Mouse (Mus musculus) liver, embryonic 13.5 days (tissue): Measurements from ENCODE around the gene Iscu. TPM values are rescaled to one million over a fixed set of nuclear protein-coding genes. Genes with fewer than 3 reads are reported as not detected.

Source experiments
- ATAC-seq: fragments of 200-750 bp; cut with Nextera tagmentation; 2 replicates; pipeline ENCODE4 v1.8.0; 2017; ENCODE audit warnings: low read depth, mild to moderate bottlenecking, moderate number of reproducible peaks, moderate library complexity
- DNase-seq: peaks from one replicate; pipeline ENCODE4 v3.0.0; 2022
- H3K27ac ChIP-seq: fragments of 300-500 bp; sonication (generic); 2 replicates; pipeline ENCODE4 v1.5.1; 2015; ENCODE audit warnings: moderate library complexity, mild to moderate bottlenecking, inconsistent platforms
- H3K27me3 ChIP-seq: fragments of 300-500 bp; sonication (generic); 2 replicates; pipeline ENCODE4 v1.6.1; 2015; ENCODE audit warnings: mild to moderate bottlenecking, inconsistent platforms
- H3K36me3 ChIP-seq: fragments of 300-500 bp; sonication (generic); 2 replicates; pipeline ENCODE4 v1.6.1; 2015; ENCODE audit warnings: mild to moderate bottlenecking, inconsistent platforms
- H3K4me1 ChIP-seq: fragments of 300-500 bp; sonication (generic); replicated peaks from 2 replicates; pipeline ENCODE4 v1.6.1; 2015; ENCODE audit warnings: inconsistent platforms
- H3K4me2 ChIP-seq: fragments of 300-500 bp; sonication (generic); 2 replicates; pipeline ENCODE4 v1.6.1; 2015; ENCODE audit warnings: inconsistent platforms, mild to moderate bottlenecking, moderate library complexity
- H3K4me3 ChIP-seq: fragments of 300-500 bp; sonication (generic); replicated peaks from 2 replicates; pipeline ENCODE4 v1.5.1; 2015; ENCODE audit warnings: mild to moderate bottlenecking, inconsistent platforms
- H3K9ac ChIP-seq: fragments of 300-500 bp; sonication (generic); 2 replicates; pipeline ENCODE4 v1.6.1; 2015; ENCODE audit warnings: mild to moderate bottlenecking, inconsistent platforms
- H3K9me3 ChIP-seq: fragments of 300-500 bp; sonication (generic); replicated peaks from 2 replicates; pipeline ENCODE4 v1.6.1; 2016; ENCODE audit warnings: inconsistent platforms
- WGBS: fragments of 180-500 bp; shearing (Covaris S2); methylation state at CpG from one replicate; pipeline ENCODE4 v1.1.7; 2015; ENCODE audit not compliant: insufficient replicate concordance; 5-methylcytosine and 5-hydroxymethylcytosine counted together
- polyA plus RNA-seq: library from polyadenylated mRNA; unstranded; fragments of >200 nt; fragmentation: Nextera tagmentation; extraction: Ambion mirVana; gene quantifications from 2 replicates; pipeline ENCODE4 v1.2.1, GENCODE M21; 2015

Gene Iscu
- polyA plus RNA-seq, 1 experiment from 2014 or later, result 104 TPM

GRCm38 (mm10) chr5:113818572-113818971 lies 46.0 kb downstream of the Iscu start:
- Histone ChIP-seq H3K9ac (no peak overlapping the region), H3K4me3 (no peak overlapping the region), H3K4me2 (no peak overlapping the region), H3K4me1 (peaks cover 7% of the 10 kb centered on the region; the same call in 1 of the 2 replicates), H3K27me3 (no peaks in the 10 kb centered on the region; the same call in 1 of the 2 replicates), H3K9me3 (no peaks in the 10 kb centered on the region), H3K27ac (no peak overlapping the region), H3K36me3 (no peaks in the 10 kb centered on the region)
- DNase-seq, result no peak
- ATAC-seq, result no peak
- WGBS, result 73% methylated on average over 14 of the region's 14 CpGs

GRCm38 (mm10) chr5:113824228-113824627 lies 51.7 kb downstream of the Iscu start:
- no peaks in the 10 kb centered on the region for H3K27me3 ChIP-seq
- no peaks in the 10 kb centered on the region for H3K36me3 ChIP-seq
- no peak for DNase-seq
- no peak for ATAC-seq
- H3K9ac ChIP-seq, result no peak overlapping the region
- no peak overlapping the region for H3K27ac ChIP-seq
- WGBS, result 50% methylated on average over 4 of the region's 4 CpGs
- H3K4me3 ChIP-seq, result no peak overlapping the region
- no peak overlapping the region for H3K4me2 ChIP-seq
- H3K9me3 ChIP-seq, result no peaks in the 10 kb centered on the region
- peaks cover 29% of the 10 kb centered on the region for H3K4me1 ChIP-seq

GRCm38 (mm10) chr5:113825558-113825957 lies 53.0 kb downstream of the Iscu start:
- no peaks in the 10 kb centered on the region for H3K9me3 ChIP-seq
- no peak overlapping the region for H3K27ac ChIP-seq
- 31% methylated on average over 7 of the region's 7 CpGs for whole genome bisulfite sequencing
- no peaks in the 10 kb centered on the region for H3K36me3 ChIP-seq
- no peak overlapping the region for H3K4me3 ChIP-seq
- DNase-seq (no peak), ATAC-seq (no peak)
- H3K9ac ChIP-seq, result no peak overlapping the region
- no peaks in the 10 kb centered on the region for H3K27me3 ChIP-seq
- no peak overlapping the region for H3K4me2 ChIP-seq
- peaks cover 41% of the 10 kb centered on the region for H3K4me1 ChIP-seq

GRCm38 (mm10) chr5:113826619-113827018 lies 54.1 kb downstream of the Iscu start:
- no peak overlapping the region for H3K27ac ChIP-seq
- no peaks in the 10 kb centered on the region for H3K27me3 ChIP-seq
- peaks cover 46% of the 10 kb centered on the region for H3K4me1 ChIP-seq
- DNase-seq, result no peak
- H3K9ac ChIP-seq, result no peak overlapping the region
- WGBS, result 78% methylated on average over 4 of the region's 4 CpGs
- no peak for ATAC-seq
- H3K4me2 ChIP-seq, result no peak overlapping the region
- no peaks in the 10 kb centered on the region for H3K9me3 ChIP-seq
- no peaks in the 10 kb centered on the region for H3K36me3 ChIP-seq
- no peak overlapping the region for H3K4me3 ChIP-seq

Other genes with a start within 250 kb of the Iscu start
- 1.4 and 1.8 TPM in 2 replicates for gene Cmklr1, start 122.3 kb upstream of the Iscu start, polyA plus RNA-seq
- gene 1700069L16Rik, start 48.0 kb upstream of the Iscu start, polyA plus RNA-seq, result not detected in 2 replicates
- 2.2 and 2.5 TPM in 2 replicates for gene Ficd, start 36.9 kb upstream of the Iscu start, polyA plus RNA-seq
- gene Sart3, start 238 bp upstream of the Iscu start, polyA plus RNA-seq, result 21.2 and 24.2 TPM in 2 replicates
- gene Tmem119, start 27.8 kb downstream of the Iscu start, polyA plus RNA-seq, result 3.8 TPM in 2 replicates
- 10.1 and 11.6 TPM in 2 replicates for gene Selplg, start 59.9 kb downstream of the Iscu start, polyA plus RNA-seq
- 48.0 and 60.3 TPM in 2 replicates for gene Coro1c, start 136.0 kb downstream of the Iscu start, polyA plus RNA-seq
- gene Ssh1, start 221.1 kb downstream of the Iscu start, polyA plus RNA-seq, result 5.4 and 6.0 TPM in 2 replicates
- not detected in 2 replicates for gene Dao, start 231.0 kb downstream of the Iscu start, polyA plus RNA-seq